Mouse (Mus musculus) E14TG2a.4 (cell line): ENCODE measurements around the gene Gm37240.

Experiments used
- CTCF ChIP-seq: conservative IDR thresholded peaks from 2 replicates; pipeline ENCODE4 v1.5.1; 2014; ENCODE audit warnings: low read length
- POU5F1 ChIP-seq: IDR thresholded peaks from 2 replicates; pipeline ENCODE4 v1.6.1; 2014; ENCODE audit warnings: low read length, borderline replicate concordance

DNA sequence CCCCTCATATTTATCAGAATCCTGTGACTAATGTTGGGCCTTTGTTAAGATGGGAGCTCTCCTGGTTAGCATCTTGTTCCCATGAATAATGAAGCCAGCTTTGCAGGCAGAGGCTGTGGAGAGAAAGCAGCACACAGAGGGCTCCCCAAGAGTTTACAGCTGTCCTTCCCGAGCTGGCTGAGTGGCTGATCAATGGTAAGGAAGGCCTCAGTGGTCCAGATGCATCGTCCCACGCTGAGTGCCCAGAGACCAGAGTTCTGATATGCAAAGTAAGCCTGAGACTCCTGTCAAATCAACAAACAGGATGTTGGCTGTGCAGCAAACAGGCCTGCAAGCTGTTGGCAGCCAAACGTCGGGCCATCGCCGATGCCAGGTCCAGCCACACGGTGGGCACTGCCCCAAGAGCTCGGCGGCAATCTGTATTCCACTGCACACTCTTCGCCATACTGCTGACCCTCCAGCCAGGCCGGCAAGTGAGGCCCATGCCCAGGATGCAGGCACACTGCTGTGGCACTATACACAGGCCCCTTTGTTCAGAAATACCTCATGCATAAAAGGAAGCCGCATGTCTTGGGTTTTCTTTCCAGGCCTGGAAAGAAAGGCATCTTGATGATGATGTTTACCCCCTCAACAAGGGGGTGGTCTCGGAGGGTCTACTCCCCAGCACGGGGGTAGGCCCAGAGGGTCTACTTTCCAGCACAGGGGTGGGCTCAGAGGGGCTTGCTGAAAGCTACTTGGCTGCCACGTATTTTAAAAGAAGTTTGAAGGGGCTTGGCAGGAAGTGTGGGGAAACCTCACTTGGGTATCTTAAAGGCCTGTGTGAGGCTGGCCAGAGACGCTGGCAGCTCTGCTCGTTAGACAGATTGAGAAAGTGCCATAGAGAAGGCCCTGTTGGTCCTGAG is 587.4 kb downstream of the Gm37240 start:
- no peak for TF ChIP-seq CTCF
- no peak for TF ChIP-seq POU5F1
